Mouse (Mus musculus) small intestine, adult 2 months (tissue): ENCODE measurements around the gene Papss1. TPM values are rescaled to one million over a fixed set of nuclear protein-coding genes. Genes with fewer than 3 reads are reported as not detected.

Experiments used
- H3K27ac ChIP-seq: fragments of 200-500 bp; 2 replicates; pipeline ENCODE4 v1.5.1; 2012; ENCODE audit warnings: low read depth, low read length, control low read depth, inconsistent platforms; ENCODE audit not compliant: insufficient read depth
- H3K27me3 ChIP-seq: fragments of 200-500 bp; 2 replicates; pipeline ENCODE4 v1.6.1; 2012; ENCODE audit warnings: mild to moderate bottlenecking, moderate library complexity, low read length, inconsistent platforms; ENCODE audit not compliant: control insufficient read depth, insufficient read depth
- H3K36me3 ChIP-seq: fragments of 200-500 bp; 2 replicates; pipeline ENCODE4 v1.6.1; 2012; ENCODE audit warnings: mild to moderate bottlenecking, low read length, control low read depth, inconsistent platforms; ENCODE audit not compliant: control insufficient read depth, insufficient read depth
- H3K4me1 ChIP-seq: fragments of 200-500 bp; 2 replicates; pipeline ENCODE4 v1.6.1; 2012; ENCODE audit warnings: low read length, inconsistent platforms, mixed read lengths; ENCODE audit not compliant: control insufficient read depth, insufficient read depth, insufficient read length
- H3K4me3 ChIP-seq: fragments of 200-500 bp; 2 replicates; pipeline ENCODE4 v1.5.1; 2012; ENCODE audit warnings: low read depth, mild to moderate bottlenecking, control low read depth, inconsistent platforms, low read length, moderate library complexity
- CTCF ChIP-seq: fragments of 200-500 bp; IDR thresholded peaks from 2 replicates; pipeline ENCODE4 v1.5.1; 2012; ENCODE audit warnings: low read depth, mild to moderate bottlenecking, control low read depth, inconsistent platforms, low read length, moderate library complexity, mixed read lengths; ENCODE audit not compliant: insufficient replicate concordance, insufficient read length; ENCODE audit errors: extremely low read depth
- POLR2A ChIP-seq: fragments of 200-500 bp; IDR thresholded peaks from 2 replicates; pipeline ENCODE4 v1.6.1; 2012; ENCODE audit warnings: low read depth, mild to moderate bottlenecking, control low read depth, inconsistent platforms, low read length, moderate library complexity
- WGBS: fragments of 180-500 bp; shearing (Covaris S2); methylation state at CpG from one replicate; pipeline ENCODE4 v1.1.7; 2018; 5-methylcytosine and 5-hydroxymethylcytosine counted together
- polyA plus RNA-seq: library from polyadenylated mRNA; depleted of rRNA; stranded (reverse); fragments of >200 nt; gene quantifications from 2 replicates; pipeline ENCODE4 v1.2.3, GENCODE M21; 2012

Papss1 gene
- polyA plus RNA-seq, 1 experiment: 44.8 TPM

DNA sequence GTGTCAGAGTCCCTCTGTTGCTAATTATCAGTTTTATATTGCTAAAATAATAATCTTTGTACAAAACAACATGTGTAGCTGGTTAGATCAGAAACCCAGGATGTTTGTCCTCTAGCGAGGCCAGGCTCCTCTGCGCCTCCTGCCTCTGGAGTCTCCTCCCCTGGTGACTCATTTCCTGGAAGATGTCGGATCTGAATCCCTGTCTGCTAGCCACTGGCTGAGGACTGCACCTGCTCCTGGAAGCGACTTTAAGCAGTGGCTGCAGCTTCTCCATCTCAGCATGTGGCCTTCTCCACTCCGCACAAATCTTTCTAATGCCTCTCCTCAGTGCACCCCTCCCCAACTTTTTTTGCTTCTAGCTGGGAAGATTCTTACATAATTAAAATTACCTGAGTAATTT is 71.6 kb downstream of the Papss1 start:
- H3K27me3 ChIP-seq: no peaks in the 10 kb centered on the region
- no peak for TF ChIP-seq POLR2A
- TF ChIP-seq CTCF: no peak
- H3K27ac ChIP-seq: no peak overlapping the region
- H3K36me3 ChIP-seq: peaks cover 9% of the 10 kb centered on the region
- no peak overlapping the region for H3K4me3 ChIP-seq
- no peaks in the 10 kb centered on the region for H3K4me1 ChIP-seq
- WGBS: 69% methylated on average over 5 of the region's 5 CpGs

DNA sequence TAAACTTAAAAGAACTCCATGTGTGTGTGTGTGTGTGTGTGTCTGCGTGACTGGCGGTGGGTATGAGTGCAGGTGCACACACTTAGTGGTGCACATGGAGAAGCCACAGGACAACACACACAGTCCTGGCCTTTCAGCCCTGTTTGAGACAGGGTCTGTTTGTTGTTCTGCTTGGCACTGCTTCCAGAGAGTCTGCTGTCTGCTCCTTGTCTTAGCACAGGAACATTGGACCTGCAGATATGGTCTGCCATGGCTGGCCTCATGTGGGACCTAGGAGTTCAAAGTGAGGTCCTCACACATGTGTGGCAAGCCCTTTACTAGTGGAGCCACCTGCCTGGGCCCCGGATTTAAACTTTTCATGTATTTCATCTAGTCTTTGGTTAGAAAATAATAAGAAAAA is 72.4 kb downstream of the Papss1 start:
- Histone ChIP-seq H3K27me3 (no peaks in the 10 kb centered on the region), H3K27ac (no peak overlapping the region), H3K4me1 (peaks cover 2% of the 10 kb centered on the region; the same call in 1 of the 2 replicates), H3K36me3 (peaks cover 6% of the 10 kb centered on the region), H3K4me3 (no peak overlapping the region)
- no peak for TF ChIP-seq POLR2A
- TF ChIP-seq CTCF: no peak
- whole genome bisulfite sequencing: 95% methylated on average over 3 of the region's 3 CpGs

DNA sequence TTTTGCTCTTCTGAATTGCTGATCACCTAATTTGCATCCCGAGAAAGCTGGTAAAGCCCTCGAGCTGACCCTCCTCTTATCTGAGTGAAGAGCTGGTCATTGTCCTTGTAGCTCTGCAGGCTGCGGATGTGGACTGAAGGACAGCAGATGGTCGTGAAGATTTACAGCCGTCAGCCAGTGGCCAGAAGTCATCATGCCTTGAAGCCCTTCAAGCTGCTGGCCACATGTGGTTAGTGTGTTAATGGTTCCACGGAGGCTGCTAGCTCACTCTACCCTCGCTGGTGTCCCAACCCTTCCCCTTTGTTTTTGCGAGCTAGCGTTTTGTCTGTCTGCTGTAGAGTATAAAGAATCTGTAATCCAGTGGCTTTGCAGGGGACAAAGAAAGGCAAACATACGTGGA is 73.1 kb downstream of the Papss1 start:
- H3K27me3 ChIP-seq: no peaks in the 10 kb centered on the region
- peaks cover 5% of the 10 kb centered on the region for H3K36me3 ChIP-seq
- no peak overlapping the region for H3K4me3 ChIP-seq
- WGBS: 65% methylated on average over 10 of the region's 10 CpGs
- peaks cover 2% of the 10 kb centered on the region; the same call in 1 of the 2 replicates for H3K4me1 ChIP-seq
- H3K27ac ChIP-seq: no peak overlapping the region
- TF ChIP-seq POLR2A: no peak
- no peak for TF ChIP-seq CTCF

DNA sequence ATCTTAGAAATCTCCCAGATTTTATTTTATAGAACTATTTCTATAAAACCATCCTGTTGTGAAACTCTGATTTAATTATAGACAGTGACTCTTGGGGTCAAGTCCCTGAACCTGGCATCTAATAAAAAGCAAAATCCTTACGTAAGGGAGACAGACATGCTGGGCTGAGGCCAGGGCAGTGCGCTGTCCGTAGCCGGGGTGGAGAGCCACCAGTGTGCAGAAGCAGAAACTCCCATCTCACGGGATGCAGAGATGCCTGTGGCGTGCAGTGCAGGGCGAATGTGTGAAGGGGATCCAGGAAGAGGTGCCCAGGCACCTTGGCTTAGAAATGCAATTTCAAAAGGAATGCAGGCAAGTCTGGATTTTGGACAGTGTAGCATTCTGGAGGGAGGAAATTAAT is 73.6 kb downstream of the Papss1 start:
- WGBS: 91% methylated on average over 7 of the region's 7 CpGs
- Histone ChIP-seq H3K36me3 (peaks cover 7% of the 10 kb centered on the region), H3K27ac (no peak overlapping the region), H3K4me3 (no peak overlapping the region), H3K4me1 (peaks cover 2% of the 10 kb centered on the region; the same call in 1 of the 2 replicates), H3K27me3 (no peaks in the 10 kb centered on the region)
- TF ChIP-seq POLR2A (no peak), CTCF (no peak)

DNA sequence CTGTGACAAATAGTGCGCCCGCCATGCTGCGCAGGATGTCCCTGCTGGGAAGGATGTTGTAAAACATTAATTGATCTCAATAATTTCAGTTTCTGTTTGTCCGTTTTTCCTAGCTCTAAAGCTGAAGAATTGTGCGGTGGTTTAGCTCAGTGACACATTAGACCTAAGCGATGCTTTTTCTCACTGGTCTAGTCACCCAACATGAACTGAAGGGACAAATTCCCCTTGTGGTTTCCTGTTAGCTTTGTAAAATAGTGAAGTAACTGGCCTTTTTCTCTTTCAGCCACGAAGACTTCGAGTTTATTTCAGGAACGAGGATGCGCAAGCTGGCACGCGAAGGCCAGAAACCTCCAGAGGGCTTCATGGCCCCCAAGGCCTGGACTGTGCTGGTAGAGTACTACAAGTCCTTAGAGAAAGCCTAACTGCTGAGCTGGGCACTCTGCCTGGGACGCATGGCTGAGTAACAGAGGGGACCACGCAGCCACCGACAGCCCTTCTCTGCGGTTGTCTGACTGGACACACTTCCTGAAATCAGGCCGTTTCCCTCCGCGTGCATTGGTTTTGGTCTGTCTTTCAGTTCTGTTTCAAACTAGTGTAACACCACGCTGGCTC is 78.2 kb downstream of the Papss1 start:
- H3K27ac ChIP-seq: peak overlapping the region; percentile 61
- WGBS: 87% methylated on average over 20 of the region's 20 CpGs
- H3K4me1 ChIP-seq: peaks cover 2% of the 10 kb centered on the region; the same call in 1 of the 2 replicates
- H3K27me3 ChIP-seq: no peaks in the 10 kb centered on the region
- H3K36me3 ChIP-seq: peaks cover 15% of the 10 kb centered on the region
- no peak overlapping the region for H3K4me3 ChIP-seq
- TF ChIP-seq CTCF (no peak), POLR2A (no peak)

DNA sequence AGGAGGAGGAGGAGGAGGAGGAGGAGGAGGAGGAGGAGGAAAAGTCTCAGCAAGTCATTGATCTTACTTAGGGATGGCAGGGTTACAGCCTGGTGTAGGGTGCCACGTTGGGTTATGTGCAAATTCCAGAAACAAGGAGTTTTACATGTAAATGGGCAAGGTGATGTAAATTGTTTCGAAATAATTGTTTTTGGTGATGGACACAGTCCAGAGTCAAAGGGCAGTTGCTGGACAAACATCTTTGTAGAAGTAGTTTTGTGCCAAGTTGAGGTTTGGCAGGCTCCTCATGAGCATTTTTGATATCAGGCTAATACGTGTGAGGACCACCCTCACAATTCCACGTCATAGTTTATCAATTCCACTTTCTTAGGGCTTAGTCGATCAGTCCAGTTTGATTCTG is 80.6 kb downstream of the Papss1 start:
- H3K36me3 ChIP-seq: peaks cover 14% of the 10 kb centered on the region
- no peak for TF ChIP-seq CTCF
- no peak for TF ChIP-seq POLR2A
- H3K4me1 ChIP-seq: peaks cover 2% of the 10 kb centered on the region; the same call in 1 of the 2 replicates
- no peaks in the 10 kb centered on the region for H3K27me3 ChIP-seq
- 86% methylated on average over 5 of the region's 5 CpGs for WGBS
- H3K4me3 ChIP-seq: no peak overlapping the region
- H3K27ac ChIP-seq: no peak overlapping the region

DNA sequence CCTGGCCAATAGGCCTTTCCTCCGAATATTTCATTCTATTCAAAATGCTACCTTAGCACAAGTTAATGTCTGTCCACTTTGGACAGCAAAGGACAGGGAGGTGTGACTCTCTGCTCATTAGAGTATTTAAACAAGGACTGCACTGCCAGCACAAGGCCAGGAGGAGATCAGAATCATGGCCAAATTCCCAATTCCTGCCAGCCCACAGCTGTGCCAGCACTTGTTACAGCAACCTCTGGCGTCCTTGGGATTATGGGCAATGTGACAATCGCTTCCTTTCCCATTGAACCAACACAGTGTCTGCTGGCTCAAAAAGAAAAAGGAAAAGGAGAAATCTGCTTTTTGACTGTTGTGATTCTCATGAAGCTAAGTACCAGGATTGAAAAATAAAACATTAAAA is 89.8 kb downstream of the Papss1 start:
- Histone ChIP-seq H3K27ac (no peak overlapping the region), H3K4me3 (no peak overlapping the region), H3K27me3 (no peaks in the 10 kb centered on the region), H3K4me1 (no peaks in the 10 kb centered on the region), H3K36me3 (no peaks in the 10 kb centered on the region)
- 91% methylated on average over 3 of the region's 3 CpGs for WGBS
- no peak for TF ChIP-seq CTCF
- TF ChIP-seq POLR2A: no peak
